Mouse (Mus musculus): ENCODE measurements at regions not wholly inside any gene's neighbourhood (a gene's known extent, or its start where the extent isn't known, plus 50 kb on each side); places are given as distances from the start of the nearest gene placed in this dataset.

DNA sequence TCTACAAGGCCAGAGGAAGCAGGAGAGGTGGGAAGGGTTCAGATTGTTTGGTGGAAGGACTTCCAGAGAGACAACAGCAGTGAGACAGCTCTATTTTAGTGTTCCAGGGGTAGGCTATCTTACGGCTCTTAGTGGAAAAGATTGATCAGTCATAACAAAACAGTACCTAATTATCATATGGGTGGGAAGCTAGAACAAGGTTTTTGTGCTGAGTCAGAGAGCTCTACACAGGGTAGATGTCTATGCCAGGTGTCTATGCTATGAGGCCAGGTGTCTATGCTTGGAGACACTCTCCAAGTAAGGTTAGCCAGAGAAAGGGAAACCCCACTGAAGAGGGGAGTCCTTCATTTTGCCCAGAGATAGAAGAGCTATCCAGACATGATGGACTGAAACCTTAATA, 143.9 kb downstream of the Tmem26 start:
- 89% methylated on average over 1 of the region's 1 CpGs for WGBS
- Histone ChIP-seq H3K27me3 (ENCODE audit: control insufficient read depth, insufficient read depth, low read length) (no peaks in the 10 kb centered on the region), H3K27ac (ENCODE audit: insufficient read depth, low read length) (no peak overlapping the region), H3K4me3 (replicated peaks; ENCODE audit: insufficient read depth, low read depth, low read length) (no peak overlapping the region), H3K4me1 (ENCODE audit: control insufficient read depth, insufficient read depth, low read length) (no peaks in the 10 kb centered on the region)
- no peak for DNase-seq
- TF ChIP-seq CTCF (IDR thresholded peaks at IDR 0.05; ENCODE audit: borderline replicate concordance, insufficient read depth, low read depth, low read length): no peak
- TF ChIP-seq POLR2A (IDR thresholded peaks at IDR 0.05; ENCODE audit: borderline replicate concordance, insufficient read depth, low read length): no peak

DNA sequence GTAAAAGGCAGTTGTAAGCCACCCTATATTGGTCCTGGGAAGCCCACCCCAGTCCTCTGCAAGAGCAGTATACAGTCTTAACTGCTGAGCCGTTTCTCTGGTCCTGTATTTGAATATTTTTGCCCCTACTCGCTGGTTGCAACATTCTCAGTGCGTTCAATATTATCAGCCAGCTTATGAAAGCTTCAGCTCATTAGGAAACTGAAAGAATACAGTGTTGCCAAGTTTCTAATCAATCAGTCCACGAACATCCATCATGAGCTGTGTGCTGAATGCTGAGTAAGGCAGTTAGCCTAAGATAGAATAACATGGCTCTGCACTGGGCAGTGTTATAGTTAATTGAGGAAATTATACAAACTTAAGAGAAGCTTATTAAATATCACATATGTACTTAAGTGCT, 148.7 kb downstream of the Tmem26 start:
- Histone ChIP-seq H3K27ac (ENCODE audit: insufficient read depth, low read length) (no peak overlapping the region), H3K4me1 (ENCODE audit: control insufficient read depth, insufficient read depth, low read length) (no peaks in the 10 kb centered on the region), H3K4me3 (replicated peaks; ENCODE audit: insufficient read depth, low read depth, low read length) (no peak overlapping the region), H3K27me3 (ENCODE audit: control insufficient read depth, insufficient read depth, low read length) (no peaks in the 10 kb centered on the region)
- no peak for DNase-seq
- 72% methylated on average over 4 of the region's 4 CpGs for WGBS
- TF ChIP-seq CTCF (IDR thresholded peaks at IDR 0.05; ENCODE audit: borderline replicate concordance, insufficient read depth, low read depth, low read length) (no peak), POLR2A (IDR thresholded peaks at IDR 0.05; ENCODE audit: borderline replicate concordance, insufficient read depth, low read length) (no peak)

DNA sequence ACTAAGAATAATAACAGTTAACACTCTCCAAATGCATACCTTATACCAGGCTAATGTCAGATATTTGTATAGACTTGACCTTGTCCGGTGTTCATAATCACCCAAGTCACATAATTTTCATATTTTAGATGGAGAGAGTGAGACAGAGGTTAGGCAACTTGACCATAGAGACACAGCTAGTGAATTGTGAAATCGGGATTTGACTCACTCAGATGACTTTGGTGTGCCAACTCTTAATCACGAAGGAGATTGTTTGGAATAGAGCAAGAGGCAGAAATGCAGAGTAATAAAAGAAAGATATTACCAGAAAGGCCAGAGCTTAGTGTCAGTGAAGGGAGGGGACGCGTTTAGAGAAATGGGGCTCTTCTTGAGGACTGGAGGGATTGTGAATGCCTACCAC, 152.2 kb downstream of the Tmem26 start:
- DNase-seq: no peak
- TF ChIP-seq POLR2A (IDR thresholded peaks at IDR 0.05; ENCODE audit: borderline replicate concordance, insufficient read depth, low read length) (no peak), CTCF (IDR thresholded peaks at IDR 0.05; ENCODE audit: borderline replicate concordance, insufficient read depth, low read depth, low read length) (no peak)
- WGBS: 87% methylated on average over 5 of the region's 5 CpGs

DNA sequence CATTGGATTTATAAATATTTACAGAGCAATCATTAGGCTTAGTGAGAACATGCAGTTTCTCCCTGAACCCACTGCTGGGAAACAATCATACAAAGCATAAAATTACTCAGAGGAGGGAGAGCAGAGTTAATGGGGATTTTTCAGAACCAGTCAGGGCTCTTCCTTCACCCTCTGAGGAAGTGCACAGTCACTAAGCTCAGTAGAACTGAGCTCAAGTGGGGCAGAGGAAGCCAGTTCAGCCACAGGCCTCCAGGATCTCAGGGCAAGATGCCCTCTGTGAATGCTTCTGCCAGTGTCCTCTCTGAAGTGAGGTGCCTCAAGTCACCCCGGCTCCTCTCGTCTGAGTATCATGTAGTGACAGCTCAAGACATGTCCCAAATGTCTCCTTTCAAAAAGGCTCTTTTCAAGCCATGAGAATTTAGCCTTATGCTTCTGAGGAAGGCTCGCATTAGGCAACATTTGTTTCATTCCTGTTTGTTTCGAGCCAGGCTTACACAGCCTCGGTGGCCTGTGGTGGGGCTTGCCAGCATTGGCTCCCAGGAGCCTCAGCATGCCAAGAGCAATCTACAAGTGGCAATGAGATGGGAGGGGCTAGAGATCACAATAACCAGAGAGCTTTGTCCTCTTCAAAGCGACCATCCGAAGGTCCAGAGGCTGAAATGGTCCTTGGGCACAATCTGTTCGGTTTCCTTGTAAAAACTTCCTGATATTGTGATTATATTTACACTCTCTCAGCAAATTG, 169.8 kb downstream of the Tmem26 start:
- H3K27me3 ChIP-seq (ENCODE audit: control insufficient read depth, insufficient read depth, low read length): no peaks in the 10 kb centered on the region
- H3K4me1 ChIP-seq (ENCODE audit: control insufficient read depth, insufficient read depth, low read length): no peaks in the 10 kb centered on the region
- WGBS: 13% methylated on average over 8 of the region's 8 CpGs
- DNase-seq: no peak
- TF ChIP-seq POLR2A (IDR thresholded peaks at IDR 0.05; ENCODE audit: borderline replicate concordance, insufficient read depth, low read length): no peak
- TF ChIP-seq CTCF (IDR thresholded peaks at IDR 0.05; ENCODE audit: borderline replicate concordance, insufficient read depth, low read depth, low read length): no peak
- no peak overlapping the region for H3K4me3 ChIP-seq (replicated peaks; ENCODE audit: insufficient read depth, low read depth, low read length)
- H3K27ac ChIP-seq (ENCODE audit: insufficient read depth, low read length): no peak overlapping the region

More for the DNA sequence above, 152.2 kb downstream of the Tmem26 start:
- H3K4me3 ChIP-seq (replicated peaks; ENCODE audit: insufficient read depth, low read depth, low read length): no peak overlapping the region
- H3K27me3 ChIP-seq (ENCODE audit: control insufficient read depth, insufficient read depth, low read length): no peaks in the 10 kb centered on the region
- H3K27ac ChIP-seq (ENCODE audit: insufficient read depth, low read length): no peak overlapping the region
- no peaks in the 10 kb centered on the region for H3K4me1 ChIP-seq (ENCODE audit: control insufficient read depth, insufficient read depth, low read length)

DNA sequence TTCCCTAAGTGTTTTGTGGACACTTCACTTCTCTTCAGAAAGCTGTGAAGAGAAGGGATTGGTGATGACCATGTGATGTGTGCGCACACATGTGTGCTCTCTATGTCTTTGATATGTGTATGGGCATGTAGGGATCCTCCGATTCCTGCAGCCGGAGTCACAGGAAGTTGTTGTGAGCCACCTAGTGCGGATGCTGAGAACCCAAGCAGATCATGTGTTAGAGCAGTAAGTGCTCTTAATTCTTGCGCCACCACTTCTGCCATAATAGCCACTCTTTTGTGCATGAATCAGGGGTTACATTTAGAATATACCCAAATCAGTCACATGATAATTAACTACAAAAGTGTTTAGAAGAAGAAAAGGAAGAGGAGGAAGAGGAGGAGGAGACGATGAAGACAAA, 170.7 kb downstream of the Tmem26 start:
- no peaks in the 10 kb centered on the region for H3K4me1 ChIP-seq (ENCODE audit: control insufficient read depth, insufficient read depth, low read length)
- H3K4me3 ChIP-seq (replicated peaks; ENCODE audit: insufficient read depth, low read depth, low read length): no peak overlapping the region
- 90% methylated on average over 6 of the region's 6 CpGs for whole genome bisulfite sequencing
- no peak for TF ChIP-seq CTCF (IDR thresholded peaks at IDR 0.05; ENCODE audit: borderline replicate concordance, insufficient read depth, low read depth, low read length)
- no peak for TF ChIP-seq POLR2A (IDR thresholded peaks at IDR 0.05; ENCODE audit: borderline replicate concordance, insufficient read depth, low read length)
- no peaks in the 10 kb centered on the region for H3K27me3 ChIP-seq (ENCODE audit: control insufficient read depth, insufficient read depth, low read length)
- no peak overlapping the region for H3K27ac ChIP-seq (ENCODE audit: insufficient read depth, low read length)
- no peak for DNase-seq

DNA sequence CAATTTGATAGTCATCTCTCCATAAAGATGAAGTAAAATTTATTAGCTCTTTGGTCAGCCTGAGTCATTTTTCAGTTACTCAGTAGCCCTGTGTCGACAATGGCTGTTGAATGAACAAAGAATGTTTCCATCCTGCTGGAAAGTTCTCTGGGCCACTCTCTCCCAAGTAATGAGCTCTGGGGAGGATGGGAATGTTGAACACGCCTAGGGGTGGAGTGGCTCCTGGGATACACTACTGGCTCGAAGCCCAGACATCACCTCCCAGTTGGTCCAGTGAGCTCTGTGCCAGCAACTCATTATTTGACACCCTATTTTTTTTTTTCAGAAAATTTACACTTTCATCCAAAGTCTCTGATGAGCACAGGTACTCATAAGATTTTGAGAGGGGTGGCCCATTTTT, 174.1 kb downstream of the Tmem26 start:
- 20% methylated on average over 3 of the region's 3 CpGs for WGBS
- Histone ChIP-seq H3K4me1 (ENCODE audit: control insufficient read depth, insufficient read depth, low read length) (no peaks in the 10 kb centered on the region), H3K27me3 (ENCODE audit: control insufficient read depth, insufficient read depth, low read length) (no peaks in the 10 kb centered on the region), H3K4me3 (replicated peaks; ENCODE audit: insufficient read depth, low read depth, low read length) (no peak overlapping the region), H3K27ac (ENCODE audit: insufficient read depth, low read length) (no peak overlapping the region)
- no peak for DNase-seq
- TF ChIP-seq CTCF (IDR thresholded peaks at IDR 0.05; ENCODE audit: borderline replicate concordance, insufficient read depth, low read depth, low read length) (no peak), POLR2A (IDR thresholded peaks at IDR 0.05; ENCODE audit: borderline replicate concordance, insufficient read depth, low read length) (no peak)

DNA sequence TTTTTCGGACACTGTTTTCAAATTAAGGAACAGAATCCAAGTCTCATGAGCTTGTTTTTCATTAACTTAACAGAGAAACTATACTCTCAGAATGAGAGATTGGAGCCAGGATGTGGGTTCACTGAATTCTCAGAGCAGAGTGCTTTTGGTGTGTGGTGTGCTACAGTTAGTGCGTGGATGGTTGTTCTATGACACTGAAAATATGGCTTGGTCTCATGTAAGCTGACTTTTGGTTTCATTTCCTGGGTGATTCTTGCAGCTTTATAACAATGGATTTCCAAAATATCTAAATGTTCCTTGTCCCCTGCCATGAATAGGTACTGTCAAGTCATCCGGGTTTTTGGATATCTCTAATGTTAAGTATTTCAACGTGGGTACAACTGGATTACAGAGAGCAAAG, 177.7 kb downstream of the Tmem26 start:
- H3K4me3 ChIP-seq (replicated peaks; ENCODE audit: insufficient read depth, low read depth, low read length): no peak overlapping the region
- DNase-seq: no peak
- no peaks in the 10 kb centered on the region for H3K4me1 ChIP-seq (ENCODE audit: control insufficient read depth, insufficient read depth, low read length)
- no peak for TF ChIP-seq CTCF (IDR thresholded peaks at IDR 0.05; ENCODE audit: borderline replicate concordance, insufficient read depth, low read depth, low read length)
- no peak for TF ChIP-seq POLR2A (IDR thresholded peaks at IDR 0.05; ENCODE audit: borderline replicate concordance, insufficient read depth, low read length)
- H3K27me3 ChIP-seq (ENCODE audit: control insufficient read depth, insufficient read depth, low read length): no peaks in the 10 kb centered on the region
- no peak overlapping the region for H3K27ac ChIP-seq (ENCODE audit: insufficient read depth, low read length)
- WGBS: 82% methylated on average over 4 of the region's 4 CpGs

DNA sequence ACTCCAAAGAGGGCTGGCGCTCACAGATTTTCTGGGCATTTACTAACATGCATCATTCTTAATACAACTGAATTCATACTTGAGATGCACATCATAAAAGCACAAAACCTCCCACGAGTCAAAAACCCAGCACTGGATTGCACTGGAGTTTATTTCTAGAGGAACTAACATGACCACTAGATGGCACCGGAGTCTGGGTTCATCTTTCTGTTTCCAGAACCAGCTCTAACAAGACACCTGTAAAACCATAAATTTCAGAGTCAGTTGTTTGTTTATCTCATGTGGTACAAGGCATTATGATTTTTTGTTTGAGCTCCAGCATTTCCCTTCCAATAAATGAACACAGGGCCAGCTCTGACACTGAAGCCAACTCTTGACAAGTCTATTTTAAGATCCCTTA, 179.2 kb downstream of the Tmem26 start:
- no peaks in the 10 kb centered on the region for H3K27me3 ChIP-seq (ENCODE audit: control insufficient read depth, insufficient read depth, low read length)
- peak; percentile 17 for DNase-seq
- WGBS: 20% methylated on average over 3 of the region's 3 CpGs
- TF ChIP-seq CTCF (IDR thresholded peaks at IDR 0.05; ENCODE audit: borderline replicate concordance, insufficient read depth, low read depth, low read length): peak; percentile 35; the same call in 1 of the 2 replicates
- TF ChIP-seq POLR2A (IDR thresholded peaks at IDR 0.05; ENCODE audit: borderline replicate concordance, insufficient read depth, low read length): no peak
- H3K27ac ChIP-seq (ENCODE audit: insufficient read depth, low read length): no peak overlapping the region
- no peak overlapping the region for H3K4me3 ChIP-seq (replicated peaks; ENCODE audit: insufficient read depth, low read depth, low read length)
- no peaks in the 10 kb centered on the region for H3K4me1 ChIP-seq (ENCODE audit: control insufficient read depth, insufficient read depth, low read length)

All from cerebellum, adult 2 months (tissue).